Mouse (Mus musculus) 3134 (cell line): ENCODE measurements at regions not wholly inside any gene's neighbourhood (a gene's known extent, or its start where the extent isn't known, plus 50 kb on each side); places are given as distances from the start of the nearest gene placed in this dataset.

Source experiments
- DNase-seq: peaks from one replicate; pipeline ENCODE4 v3.0.0-alpha.2; 2011; ENCODE audit warnings: low spot score; ENCODE audit not compliant: insufficient read length; ENCODE audit errors: extremely low read depth

DNA sequence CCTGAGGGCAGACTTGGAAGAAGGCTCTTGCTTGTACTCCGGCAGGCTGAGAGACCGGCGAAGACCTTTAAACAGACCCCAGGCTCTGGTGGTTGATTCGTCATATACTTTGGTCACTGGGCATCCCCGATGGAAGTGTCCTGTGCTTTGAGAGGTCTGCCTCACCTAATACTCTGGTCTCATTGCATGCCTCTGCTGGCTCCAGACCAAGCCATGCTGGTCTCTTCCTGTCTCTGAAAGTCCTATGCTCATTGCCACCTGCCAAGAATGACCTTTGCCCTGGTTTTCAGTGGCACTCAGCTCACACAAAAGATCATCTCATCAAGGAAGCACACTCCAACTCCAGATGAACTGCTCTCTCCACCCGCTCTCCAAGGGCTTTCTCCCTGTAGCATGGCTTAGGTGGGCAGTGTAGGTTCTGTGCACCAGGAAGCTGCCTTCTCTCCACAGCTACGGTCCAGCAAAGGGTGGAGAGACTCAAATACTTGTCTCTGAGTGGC is 126.0 kb upstream of the Rcn1 start:
- DNase-seq = no peak

DNA sequence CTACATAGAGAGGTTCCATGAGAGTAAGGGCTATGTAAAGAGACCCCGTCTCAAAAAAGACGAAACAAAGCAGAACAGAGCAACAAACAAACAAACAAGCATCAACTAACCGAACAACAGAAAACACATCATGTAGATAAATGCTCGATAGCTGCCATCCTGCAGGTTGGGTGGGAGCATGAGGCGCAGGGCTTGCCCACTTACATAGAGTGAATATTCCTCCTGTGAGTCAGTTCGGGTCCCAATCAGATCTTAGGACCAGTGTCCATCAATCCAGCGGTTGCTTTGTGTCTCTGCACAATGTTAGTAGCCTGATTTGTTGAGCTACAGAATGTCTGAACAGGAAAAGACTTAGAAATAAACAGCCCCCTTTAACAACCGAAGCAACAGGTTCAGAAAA is 129.4 kb upstream of the Rcn1 start:
- no peak for DNase-seq

DNA sequence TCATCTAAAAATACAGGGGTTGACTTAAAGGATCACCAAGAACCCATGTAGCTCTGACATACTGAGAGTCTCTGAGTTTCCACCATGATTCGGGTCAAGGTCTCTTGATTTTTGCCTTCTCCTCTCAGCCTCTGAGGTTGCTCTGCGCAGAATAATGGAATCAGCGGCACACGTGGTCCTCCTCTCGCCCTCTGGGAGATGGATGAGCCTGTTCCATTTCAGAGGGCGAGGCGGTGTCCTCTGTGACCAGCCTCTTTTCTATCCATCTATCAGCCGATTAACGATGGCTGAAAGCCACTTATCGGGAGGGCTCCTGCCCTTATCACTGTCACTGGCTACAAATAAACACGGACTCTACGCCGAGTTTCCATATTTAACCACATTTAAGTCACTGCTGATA is 124.6 kb upstream of the Pax6 start:
- DNase-seq = no peak

GRCm38 (mm10) chr2:105552092-105552491 is 116.6 kb upstream of the Pax6 start:
- DNase-seq = no peak

DNA sequence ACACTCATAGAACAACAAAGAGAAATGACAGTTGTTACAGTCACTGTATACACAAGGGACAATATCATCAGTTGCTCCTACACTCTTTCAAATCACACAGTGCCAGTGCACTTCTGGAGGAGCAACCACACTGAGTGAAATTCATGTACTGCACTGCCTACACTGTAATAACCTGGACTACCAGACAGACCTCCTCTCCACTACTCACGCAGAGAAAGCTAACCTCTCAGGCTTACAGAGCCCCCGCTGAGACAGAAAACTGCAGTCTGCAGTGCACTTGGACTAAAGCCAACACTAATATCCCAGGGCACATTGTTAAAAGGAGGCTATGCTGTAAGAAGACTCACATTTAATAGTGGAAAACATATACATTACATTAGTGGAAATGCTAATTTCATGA is 81.9 kb upstream of the Pax6 start:
- DNase-seq = no peak

DNA sequence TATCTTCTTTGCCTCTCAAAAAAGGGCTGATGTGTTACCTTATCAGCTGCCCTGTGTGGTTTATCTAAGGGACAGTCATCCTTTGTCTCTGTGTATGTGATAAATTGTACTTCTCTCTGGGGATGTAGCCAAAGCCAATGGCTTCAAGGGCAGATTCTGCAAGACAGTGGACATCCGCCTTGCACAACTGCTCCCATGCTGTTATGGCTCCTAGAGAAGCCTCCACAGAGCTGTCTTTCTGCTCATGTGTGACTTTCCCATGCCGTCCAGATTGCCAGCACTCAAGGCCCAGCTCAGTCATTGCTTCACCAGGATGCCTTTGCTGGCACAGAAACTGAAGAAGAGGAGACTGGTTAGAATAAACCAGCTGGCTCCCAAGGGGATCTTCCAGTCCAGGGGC is 74.6 kb upstream of the Pax6 start:
- DNase-seq = no peak

DNA sequence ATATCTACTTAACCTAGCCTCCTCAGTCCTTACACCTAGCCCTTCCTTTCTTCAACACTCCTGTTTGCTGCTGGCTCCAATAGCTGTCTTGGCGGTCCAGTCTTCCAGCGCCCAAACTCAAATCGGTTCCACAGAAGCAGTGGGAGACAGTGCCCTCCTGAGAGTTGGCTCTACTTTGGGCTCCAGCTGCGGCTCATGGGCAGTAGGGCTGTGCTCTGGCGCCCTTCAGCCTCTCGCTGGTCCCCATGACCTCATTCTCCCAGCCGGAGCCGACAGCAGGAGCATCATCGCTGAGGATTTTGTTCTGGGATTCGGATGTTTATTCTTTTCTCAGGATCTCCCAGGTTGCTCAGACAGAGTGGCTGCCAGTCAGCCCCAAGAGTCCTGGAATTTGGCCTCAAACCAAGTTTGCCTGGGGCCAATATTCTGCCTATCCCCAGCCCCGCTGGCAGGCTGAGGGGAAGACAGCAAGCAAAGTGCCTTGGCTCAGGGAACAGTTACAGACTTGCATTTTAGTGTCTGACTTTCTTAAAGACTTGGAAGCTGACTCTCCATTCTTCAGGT is 64.1 kb upstream of the Pax6 start:
- DNase-seq = peak; percentile 21

DNA sequence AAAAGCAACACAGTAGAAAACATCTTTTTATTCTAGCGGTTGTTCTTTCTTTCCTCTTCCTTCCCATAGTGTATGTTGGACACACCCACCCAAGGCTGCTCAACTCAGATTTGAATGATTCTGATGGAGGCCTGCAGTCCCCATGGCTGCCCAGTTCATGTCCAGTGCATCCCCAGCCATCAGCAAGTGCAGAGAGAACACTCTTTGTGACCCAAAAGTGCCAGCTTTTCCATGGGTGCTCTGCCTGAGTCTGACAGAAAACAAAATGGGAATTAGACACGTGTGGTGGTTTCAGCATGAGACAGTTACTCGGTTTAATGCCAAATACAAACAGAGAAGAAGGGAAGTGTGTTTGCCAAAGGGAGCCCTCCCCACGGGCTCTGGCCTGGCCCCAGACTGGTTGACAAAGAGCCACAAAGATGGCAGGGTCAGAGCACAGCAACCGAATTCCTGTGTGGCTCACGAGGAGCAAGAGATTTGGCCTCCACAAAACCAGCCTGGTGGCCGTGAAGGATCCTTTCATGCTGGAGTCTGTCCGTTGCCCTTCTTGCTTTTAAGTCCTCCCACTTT is 60.6 kb upstream of the Pax6 start:
- no peak for DNase-seq

DNA sequence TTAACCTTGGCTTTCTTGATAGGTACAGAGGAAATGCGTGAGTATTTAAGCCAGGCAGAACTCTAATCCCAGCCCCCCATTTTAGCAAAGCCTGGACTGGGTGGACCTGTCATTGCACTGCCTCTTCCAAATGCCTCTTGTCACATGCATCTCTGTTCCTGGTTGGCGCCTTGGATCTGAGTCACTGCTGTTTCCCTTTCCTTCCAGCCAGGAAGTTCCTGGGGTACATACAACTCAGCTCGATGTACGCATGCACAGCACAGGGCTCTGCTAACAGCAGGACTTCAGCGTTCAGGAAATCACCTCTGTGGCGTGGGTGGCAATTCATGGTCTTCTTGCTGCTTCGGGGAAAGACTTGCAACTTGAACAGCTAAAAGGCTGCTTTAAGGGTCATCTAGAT is 59.9 kb upstream of the Pax6 start:
- DNase-seq = no peak

GRCm38 (mm10) chr2:105611014-105611413 is 57.7 kb upstream of the Pax6 start:
- DNase-seq = no peak

DNA sequence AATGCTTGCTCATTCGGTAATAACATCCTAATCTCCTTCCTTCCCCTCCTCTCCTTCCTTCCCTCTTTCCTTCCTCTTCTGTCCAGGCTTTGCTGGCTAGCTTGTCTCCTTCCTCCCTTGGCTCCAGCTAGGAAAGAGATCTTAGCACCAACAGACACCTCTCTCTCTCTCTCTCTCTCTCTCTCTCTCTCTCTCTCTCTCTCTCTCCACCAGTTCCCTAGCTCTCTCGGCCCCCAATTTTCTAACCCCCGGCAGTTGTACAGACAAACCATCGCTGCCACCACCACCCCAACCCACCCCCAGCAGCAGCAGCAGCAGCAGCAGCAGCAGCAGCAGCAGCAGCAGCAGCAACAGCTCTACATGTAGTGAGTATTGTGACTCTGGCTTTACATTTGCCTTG is 57.0 kb upstream of the Pax6 start:
- DNase-seq = no peak

DNA sequence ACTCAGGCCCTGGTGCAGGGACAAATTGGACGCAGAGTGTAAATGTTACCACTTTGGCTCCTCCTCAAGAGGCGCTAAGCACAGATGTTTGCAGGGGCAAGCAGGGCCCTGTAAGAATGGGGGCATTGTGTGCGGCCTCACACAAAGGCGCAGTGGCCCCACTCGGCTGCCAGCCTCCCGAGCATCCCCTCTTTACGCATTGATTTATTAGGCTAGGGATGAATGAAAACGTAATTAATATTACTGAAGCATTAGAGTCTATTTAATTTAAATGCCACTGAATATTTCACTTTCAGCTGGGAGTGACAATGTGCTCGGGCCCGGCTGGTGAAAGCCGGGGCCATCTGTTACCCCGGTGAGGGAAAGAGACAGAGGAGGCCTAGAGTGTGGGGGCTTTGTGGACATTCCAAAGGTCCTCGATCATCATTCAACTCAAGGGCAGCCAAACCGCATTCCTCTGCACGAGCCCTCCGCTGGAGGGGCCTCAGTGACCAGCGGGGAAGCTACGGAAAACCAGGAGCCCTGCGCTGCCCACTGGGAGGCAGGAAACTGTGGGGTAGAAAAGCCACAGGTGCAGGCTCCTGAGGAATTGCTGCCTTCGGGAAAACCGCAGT is 56.5 kb upstream of the Pax6 start:
- no peak for DNase-seq

DNA sequence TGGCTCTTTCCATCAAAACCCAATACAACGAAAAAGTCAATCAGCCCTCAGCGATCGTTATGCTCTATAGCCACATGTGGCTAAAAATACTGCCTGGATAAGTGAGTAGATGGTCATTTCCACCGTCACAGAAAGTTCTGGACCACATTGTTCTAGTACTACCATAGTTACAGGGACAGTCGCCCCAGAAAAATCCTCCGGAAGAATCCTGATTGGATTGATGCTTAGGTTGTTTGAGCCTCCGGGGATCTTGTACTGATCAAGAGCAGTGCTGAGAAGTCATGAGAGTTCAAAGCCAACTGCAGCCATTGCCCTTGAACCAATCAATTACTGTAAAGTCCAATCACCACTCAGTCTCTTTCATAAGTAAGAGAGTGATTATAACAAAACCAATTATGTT is 56.0 kb upstream of the Pax6 start:
- DNase-seq = no peak

- DNase-seq = no peak
Measured at GRCm38 (mm10) chr2:105613243-105613642, 55.5 kb upstream of the Pax6 start.

DNA sequence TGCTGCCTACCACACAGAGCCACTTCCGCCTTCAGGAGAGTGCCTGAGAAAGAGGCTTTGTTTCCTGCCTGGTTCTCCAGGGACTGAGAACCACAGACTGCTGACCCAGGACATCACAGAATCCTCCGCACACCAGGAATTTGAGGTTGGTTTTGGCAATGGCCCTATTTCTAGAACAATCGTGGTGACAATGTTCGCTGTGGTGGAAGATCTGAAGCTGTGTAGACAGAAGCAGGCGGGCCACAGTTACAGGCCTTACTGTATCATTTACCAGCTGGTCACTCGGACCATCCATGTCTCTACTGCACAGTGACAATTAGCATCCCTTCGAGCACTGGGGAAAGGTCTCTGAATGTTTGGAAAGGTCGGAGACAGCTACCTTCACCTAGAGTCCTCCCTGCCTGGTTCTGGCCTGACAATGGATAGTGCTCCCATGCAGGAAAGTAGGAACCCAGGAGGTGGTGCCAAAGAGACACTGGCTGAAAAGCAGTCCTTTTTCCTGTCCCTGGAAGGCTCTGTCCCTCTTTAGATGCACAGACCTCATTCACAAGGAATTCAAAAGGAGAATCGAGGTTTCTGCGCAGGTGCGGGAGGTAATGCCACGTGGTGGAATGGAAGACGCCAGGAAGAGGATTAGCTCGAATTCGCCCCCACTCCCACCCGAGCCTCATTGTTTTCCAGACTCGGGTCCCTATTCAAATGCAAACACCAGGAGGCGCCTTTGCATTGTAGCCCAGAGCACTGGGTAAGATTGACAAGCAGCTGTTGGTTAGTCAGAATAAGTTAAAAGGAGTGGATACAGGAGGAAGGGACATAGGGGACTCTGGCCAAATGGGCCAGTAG is 52.6 kb upstream of the Pax6 start:
- peak; percentile 62 for DNase-seq
